Mouse (Mus musculus): ENCODE data around the gene Por. TPM values are rescaled to one million over a fixed set of nuclear protein-coding genes. Genes with fewer than 3 reads are reported as not detected.
A peak's percentile ranks its signal among the peaks of the same experiment; 100 is the strongest.

Por gene
- polyA plus RNA-seq, 1 experiment = 98.0 TPM

- H3K4me3 ChIP-seq (ENCODE audit: insufficient read depth, low read length) = no peak overlapping the region
- H3K4me1 ChIP-seq (ENCODE audit: control insufficient read depth, insufficient read depth, low read length) = no peaks in the 10 kb centered on the region
- TF ChIP-seq POLR2A (IDR thresholded peaks at IDR 0.05; ENCODE audit: extremely low read depth, insufficient read depth, low read length) (no peak), CTCF (IDR thresholded peaks at IDR 0.05; ENCODE audit: extremely low read depth, insufficient read depth, low read length) (no peak)
- H3K27ac ChIP-seq (ENCODE audit: insufficient read depth, low read length) = no peak overlapping the region
Observed at GRCm38 (mm10) chr5:135682942-135683570, 13.2 kb downstream of the Por start.

DNA sequence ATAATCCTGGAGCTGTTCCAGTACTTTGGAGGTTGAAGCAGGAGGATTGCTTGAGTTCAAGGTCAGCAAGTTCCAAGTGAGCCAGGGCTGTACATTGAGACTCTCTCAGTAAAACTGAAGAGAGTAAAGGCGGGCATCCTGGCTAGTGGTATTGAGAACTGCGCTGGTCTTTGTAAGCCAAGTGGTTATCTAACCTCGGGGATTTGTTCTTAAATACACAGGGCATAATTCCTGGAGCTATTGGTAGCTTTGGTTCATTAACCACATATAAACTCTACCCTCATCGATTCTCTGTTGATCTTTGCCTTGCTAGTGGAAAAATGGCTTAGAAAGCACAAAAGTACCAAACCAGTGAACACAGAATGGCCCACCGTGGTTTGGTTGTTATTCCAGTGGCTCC, 20.6 kb downstream of the Por start:
- Histone ChIP-seq H3K4me1 (ENCODE audit: control insufficient read depth, insufficient read depth, low read length) (peaks cover 4% of the 10 kb centered on the region), H3K27ac (ENCODE audit: insufficient read depth, low read length) (no peak overlapping the region), H3K4me3 (ENCODE audit: insufficient read depth, low read length) (peak overlapping the region; percentile 95)
- TF ChIP-seq POLR2A (IDR thresholded peaks at IDR 0.05; ENCODE audit: extremely low read depth, insufficient read depth, low read length) (no peak), CTCF (IDR thresholded peaks at IDR 0.05; ENCODE audit: extremely low read depth, insufficient read depth, low read length) (no peak)

GRCm38 (mm10) chr5:135691266-135691665, 21.4 kb downstream of the Por start:
- Histone ChIP-seq H3K4me3 (ENCODE audit: insufficient read depth, low read length) (no peak overlapping the region), H3K4me1 (ENCODE audit: control insufficient read depth, insufficient read depth, low read length) (peaks cover 4% of the 10 kb centered on the region), H3K27ac (ENCODE audit: insufficient read depth, low read length) (no peak overlapping the region)
- TF ChIP-seq CTCF (IDR thresholded peaks at IDR 0.05; ENCODE audit: extremely low read depth, insufficient read depth, low read length) (no peak), POLR2A (IDR thresholded peaks at IDR 0.05; ENCODE audit: extremely low read depth, insufficient read depth, low read length) (no peak)

GRCm38 (mm10) chr5:135693281-135693853, 23.5 kb downstream of the Por start:
- Histone ChIP-seq H3K4me1 (ENCODE audit: control insufficient read depth, insufficient read depth, low read length) (peaks cover 4% of the 10 kb centered on the region), H3K4me3 (ENCODE audit: insufficient read depth, low read length) (no peak overlapping the region), H3K27ac (ENCODE audit: insufficient read depth, low read length) (no peak overlapping the region)
- TF ChIP-seq POLR2A (IDR thresholded peaks at IDR 0.05; ENCODE audit: extremely low read depth, insufficient read depth, low read length) = no peak
- TF ChIP-seq CTCF (IDR thresholded peaks at IDR 0.05; ENCODE audit: extremely low read depth, insufficient read depth, low read length) = no peak

DNA sequence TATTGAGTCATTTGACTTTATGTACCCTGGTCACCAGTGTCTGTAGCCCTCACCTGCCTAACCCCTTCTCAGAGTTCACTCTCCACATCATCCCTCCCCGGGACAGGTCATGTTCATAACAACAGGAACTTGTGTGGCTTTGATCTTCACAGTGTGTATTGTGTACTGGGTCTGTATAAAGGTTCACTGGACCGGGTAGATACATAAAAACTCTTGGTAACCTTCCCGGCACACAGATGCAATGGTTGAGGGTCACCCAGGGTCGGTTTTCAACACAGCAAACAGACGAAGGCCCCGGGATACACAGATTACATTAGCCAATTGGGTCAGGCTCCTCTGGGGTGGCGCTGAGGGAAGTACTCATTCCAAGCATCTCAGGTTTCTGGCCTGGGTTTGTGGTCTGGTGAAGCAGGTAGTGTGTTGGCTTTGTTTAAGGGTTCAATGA, 25.5 kb downstream of the Por start:
- TF ChIP-seq POLR2A (IDR thresholded peaks at IDR 0.05; ENCODE audit: extremely low read depth, insufficient read depth, low read length) (no peak), CTCF (IDR thresholded peaks at IDR 0.05; ENCODE audit: extremely low read depth, insufficient read depth, low read length) (no peak)
- H3K4me3 ChIP-seq (ENCODE audit: insufficient read depth, low read length) = no peak overlapping the region
- H3K4me1 ChIP-seq (ENCODE audit: control insufficient read depth, insufficient read depth, low read length) = peaks cover 2% of the 10 kb centered on the region
- no peak overlapping the region for H3K27ac ChIP-seq (ENCODE audit: insufficient read depth, low read length)

- Histone ChIP-seq H3K27ac (ENCODE audit: insufficient read depth, low read length) (no peak overlapping the region), H3K4me3 (ENCODE audit: insufficient read depth, low read length) (no peak overlapping the region), H3K4me1 (ENCODE audit: control insufficient read depth, insufficient read depth, low read length) (peaks cover 7% of the 10 kb centered on the region)
- no peak for TF ChIP-seq POLR2A (IDR thresholded peaks at IDR 0.05; ENCODE audit: extremely low read depth, insufficient read depth, low read length)
- TF ChIP-seq CTCF (IDR thresholded peaks at IDR 0.05; ENCODE audit: extremely low read depth, insufficient read depth, low read length) = no peak
Observed at GRCm38 (mm10) chr5:135697711-135698111, 27.9 kb downstream of the Por start.

GRCm38 (mm10) chr5:135701601-135702000, 31.8 kb downstream of the Por start:
- Histone ChIP-seq H3K4me1 (ENCODE audit: control insufficient read depth, insufficient read depth, low read length) (peaks cover 5% of the 10 kb centered on the region), H3K4me3 (ENCODE audit: insufficient read depth, low read length) (no peak overlapping the region), H3K27ac (ENCODE audit: insufficient read depth, low read length) (no peak overlapping the region)
- no peak for TF ChIP-seq CTCF (IDR thresholded peaks at IDR 0.05; ENCODE audit: extremely low read depth, insufficient read depth, low read length)
- no peak for TF ChIP-seq POLR2A (IDR thresholded peaks at IDR 0.05; ENCODE audit: extremely low read depth, insufficient read depth, low read length)

- Histone ChIP-seq H3K4me3 (ENCODE audit: insufficient read depth, low read length) (no peak overlapping the region), H3K4me1 (ENCODE audit: control insufficient read depth, insufficient read depth, low read length) (peaks cover 5% of the 10 kb centered on the region), H3K27ac (ENCODE audit: insufficient read depth, low read length) (peak overlapping the region; percentile 66)
- TF ChIP-seq POLR2A (IDR thresholded peaks at IDR 0.05; ENCODE audit: extremely low read depth, insufficient read depth, low read length) (no peak), CTCF (IDR thresholded peaks at IDR 0.05; ENCODE audit: extremely low read depth, insufficient read depth, low read length) (no peak)
Observed at GRCm38 (mm10) chr5:135702190-135702589, 32.4 kb downstream of the Por start.

GRCm38 (mm10) chr5:135702682-135703192, 32.9 kb downstream of the Por start:
- TF ChIP-seq POLR2A (IDR thresholded peaks at IDR 0.05; ENCODE audit: extremely low read depth, insufficient read depth, low read length) (no peak), CTCF (IDR thresholded peaks at IDR 0.05; ENCODE audit: extremely low read depth, insufficient read depth, low read length) (peak; percentile 46)
- H3K27ac ChIP-seq (ENCODE audit: insufficient read depth, low read length) = peak overlapping the region; percentile 66
- H3K4me1 ChIP-seq (ENCODE audit: control insufficient read depth, insufficient read depth, low read length) = peaks cover 5% of the 10 kb centered on the region
- no peak overlapping the region for H3K4me3 ChIP-seq (ENCODE audit: insufficient read depth, low read length)

- TF ChIP-seq CTCF (IDR thresholded peaks at IDR 0.05; ENCODE audit: extremely low read depth, insufficient read depth, low read length) (no peak), POLR2A (IDR thresholded peaks at IDR 0.05; ENCODE audit: extremely low read depth, insufficient read depth, low read length) (no peak)
- Histone ChIP-seq H3K4me3 (ENCODE audit: insufficient read depth, low read length) (no peak overlapping the region), H3K27ac (ENCODE audit: insufficient read depth, low read length) (no peak overlapping the region), H3K4me1 (ENCODE audit: control insufficient read depth, insufficient read depth, low read length) (peaks cover 5% of the 10 kb centered on the region)
Observed at GRCm38 (mm10) chr5:135703431-135703830, 33.6 kb downstream of the Por start.

Measured in cortical plate, adult 2 months (tissue).